Mouse (Mus musculus) adrenal gland, postnatal 25 days (tissue): Measurements from ENCODE around the gene Flvcr1. TPM values are rescaled to one million over a fixed set of nuclear protein-coding genes. Genes with fewer than 3 reads are reported as not detected.

Experiments used
- DNase-seq: peaks from one replicate; pipeline ENCODE4 v3.0.0; 2021; ENCODE audit warnings: mixed read lengths
- long read RNA-seq: library from polyadenylated mRNA; stranded (forward); transcript quantifications from one replicate; pipeline ENCODE4 v2.0.0, GENCODE M21; 2021
- total RNA-seq: library from RNA; stranded (reverse); gene quantifications from 2 replicates; pipeline ENCODE4 v1.2.3, GENCODE M21; 2021

Flvcr1 gene
- 14.7 and 15.0 TPM in 2 replicates for total RNA-seq
- long read RNA-seq, full-length matches to known transcripts: 5 of 6 reads
- long read RNA-seq, partial matches to known transcripts: 0 of 6 reads
- long read RNA-seq, other reads (novel, unspliced or antisense): 1 of 6 reads

DNA sequence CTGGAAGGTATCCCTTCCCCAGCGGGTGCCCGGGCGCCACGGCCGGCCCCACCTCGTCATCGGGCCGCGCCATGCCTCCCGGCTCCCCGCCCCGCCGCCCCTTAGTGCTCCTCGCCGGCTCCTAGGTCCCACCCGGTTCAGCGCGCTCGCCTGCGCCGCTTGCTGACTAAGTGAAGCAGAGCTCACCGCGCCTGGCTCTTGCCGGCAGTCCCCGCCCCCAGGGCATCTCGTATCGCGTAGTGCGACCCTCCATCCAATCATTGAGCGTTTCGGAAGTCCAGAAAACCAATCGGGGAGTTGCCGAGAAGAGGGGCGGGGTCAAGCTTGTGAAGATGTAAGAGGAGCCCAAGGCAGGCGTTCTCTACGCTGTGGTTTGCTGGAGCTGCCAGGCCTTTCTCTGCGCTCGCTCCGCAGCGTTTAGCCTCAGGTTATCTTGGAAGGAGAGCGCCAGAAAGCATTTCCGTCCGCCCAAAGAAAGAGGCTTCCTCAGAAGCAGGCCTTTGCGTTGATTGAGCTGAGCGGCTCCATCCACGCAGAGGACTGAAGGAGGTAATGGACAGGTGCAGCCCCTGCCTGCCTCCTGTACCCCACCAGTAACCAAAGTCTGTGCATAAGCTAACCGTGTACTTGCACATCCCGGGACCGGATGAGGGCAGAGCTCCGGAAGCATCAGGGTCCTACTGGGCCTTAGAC, at the start of gene Flvcr1:
Gene Flvcr1 (minus strand): TSS at position 138 of the 693 bp plus-strand sequence.
- peak; percentile 98 for DNase-seq

GRCm38 (mm10) chr1:191075199-191075883, 49.4 kb upstream of the Flvcr1 start:
- peak; percentile 57 for DNase-seq

- DNase-seq: no peak
These were observed 47.5 kb upstream of the Flvcr1 start for GRCm38 (mm10) chr1:191073486-191073885.

- peak; percentile 42 for DNase-seq
These were observed 47.0 kb upstream of the Flvcr1 start for GRCm38 (mm10) chr1:191073001-191073400.

DNA sequence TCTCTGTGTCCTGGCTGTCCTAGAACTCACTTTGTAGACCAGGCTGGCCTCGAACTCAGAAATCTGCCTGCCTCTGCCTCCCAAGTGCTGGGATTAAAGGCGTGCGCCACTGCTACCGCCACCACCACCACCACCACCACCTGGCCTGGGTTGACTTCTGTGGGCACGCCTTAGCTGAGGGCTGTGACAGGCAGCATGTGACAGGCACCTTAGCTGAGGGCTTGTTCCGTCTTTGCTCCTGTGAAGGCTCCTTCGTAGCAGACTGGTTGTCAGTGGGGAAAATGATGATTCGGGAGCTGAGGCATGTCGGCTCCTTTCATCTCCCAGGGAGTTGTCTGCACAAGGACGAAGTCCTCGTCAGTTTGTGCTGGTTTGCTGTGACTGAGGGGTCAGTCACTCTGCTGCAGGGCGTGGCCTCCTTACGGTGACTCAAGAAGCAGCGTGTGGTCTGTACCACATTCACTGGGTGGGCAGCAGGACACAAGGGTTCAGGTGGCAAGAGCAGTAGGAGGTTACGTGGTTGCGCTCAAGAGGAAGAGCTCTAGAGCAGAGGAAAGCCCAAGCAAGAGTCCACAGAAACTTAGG, 46.5 kb upstream of the Flvcr1 start:
- peak; percentile 31 for DNase-seq

DNA sequence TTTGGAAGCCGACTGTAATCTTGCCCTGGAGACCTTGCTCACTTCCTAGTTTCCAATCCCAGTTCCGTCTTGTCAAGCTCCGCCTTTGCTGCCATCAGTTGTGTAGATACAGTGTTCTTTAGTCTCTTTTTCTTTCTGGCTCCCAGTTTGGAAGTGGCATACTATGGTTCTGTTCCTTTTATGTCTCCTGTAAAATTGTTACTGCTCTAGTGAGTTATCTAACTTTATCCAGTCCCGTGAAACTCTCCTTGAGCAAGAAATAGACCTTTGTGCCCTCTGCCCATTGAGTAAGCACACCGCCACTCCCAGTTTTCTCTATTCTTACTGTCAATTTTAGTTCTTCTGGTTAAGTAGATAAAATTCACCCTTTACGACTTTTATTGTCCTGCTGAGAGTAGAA, 45.7 kb upstream of the Flvcr1 start:
- no peak for DNase-seq

GRCm38 (mm10) chr1:191070259-191070658, 44.3 kb upstream of the Flvcr1 start:
- DNase-seq: no peak

- peak; percentile 32 for DNase-seq
These were observed 42.4 kb upstream of the Flvcr1 start for GRCm38 (mm10) chr1:191068377-191068776.

GRCm38 (mm10) chr1:191065188-191065587, 39.2 kb upstream of the Flvcr1 start:
- no peak for DNase-seq

DNA sequence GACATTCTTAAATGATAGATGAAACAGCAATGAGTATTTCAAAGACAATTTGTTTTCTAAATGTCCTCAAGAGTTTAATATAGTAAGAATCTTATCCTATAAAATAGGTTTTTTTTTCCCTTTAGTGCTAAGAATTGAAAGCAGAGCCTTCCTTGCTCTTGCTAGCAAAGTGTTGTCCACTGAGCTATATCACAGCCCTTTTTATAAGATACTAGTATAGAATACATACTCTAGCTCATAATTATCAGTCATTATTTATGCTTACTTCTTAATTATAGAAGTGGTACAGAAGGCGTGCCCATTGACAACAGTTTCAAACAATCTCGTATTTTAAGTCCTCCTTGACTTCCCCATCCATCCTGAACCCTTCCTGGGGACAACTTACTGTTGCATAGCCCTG, 38.6 kb upstream of the Flvcr1 start:
- DNase-seq: no peak

DNA sequence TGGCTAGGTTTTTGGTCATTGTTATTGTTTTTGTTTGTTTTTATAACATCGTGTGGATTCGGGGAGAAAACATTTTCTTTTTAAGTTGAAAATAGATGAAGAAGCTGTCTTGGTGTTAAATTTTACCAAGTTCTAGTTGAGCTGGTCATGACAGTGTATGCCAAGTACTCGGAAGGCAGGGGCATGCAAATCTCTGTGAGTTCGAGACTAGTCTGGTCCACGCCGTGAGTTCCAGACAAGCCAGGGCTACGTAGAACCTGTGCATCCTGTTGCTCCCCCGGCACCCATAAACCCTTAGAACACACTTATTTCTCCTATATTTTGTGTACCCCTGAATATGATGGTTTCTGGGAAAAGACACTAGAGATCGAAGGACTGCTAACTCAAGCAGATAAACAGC, 37.7 kb upstream of the Flvcr1 start:
- no peak for DNase-seq

GRCm38 (mm10) chr1:191062781-191063485, 37.0 kb upstream of the Flvcr1 start, which contains the start of the genes Tatdn3 and Nsl1:
Gene Tatdn3 (minus strand): TSS chr1:191062932.
Gene Nsl1 (plus strand): TSS chr1:191063012.
- DNase-seq: peak; percentile 91

DNA sequence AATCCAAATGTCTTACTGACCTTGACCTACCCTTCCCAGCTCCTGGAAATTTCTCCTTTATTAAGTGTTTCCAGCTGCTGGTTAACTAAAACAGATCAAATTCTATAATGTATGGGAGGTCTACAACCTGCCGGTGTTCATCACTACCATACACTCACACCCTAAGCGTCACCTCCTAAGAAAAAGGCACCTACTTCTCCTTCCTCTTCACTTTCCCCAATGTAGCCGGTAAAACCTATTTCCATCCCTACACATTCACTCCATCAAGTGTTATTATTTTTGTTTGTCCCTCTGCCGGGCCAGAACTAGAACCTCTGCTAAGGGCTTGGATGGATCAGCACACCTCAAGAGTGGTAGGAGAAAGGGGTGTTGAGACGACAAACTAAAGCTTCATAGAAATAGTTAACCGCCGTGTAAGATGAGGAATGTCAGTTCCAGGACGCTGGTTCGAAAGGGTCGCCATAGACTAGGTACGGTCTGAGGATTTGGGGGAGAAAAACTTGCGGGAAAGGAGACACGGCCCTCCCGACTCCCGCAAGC, 36.4 kb upstream of the Flvcr1 start:
- DNase-seq: no peak

DNA sequence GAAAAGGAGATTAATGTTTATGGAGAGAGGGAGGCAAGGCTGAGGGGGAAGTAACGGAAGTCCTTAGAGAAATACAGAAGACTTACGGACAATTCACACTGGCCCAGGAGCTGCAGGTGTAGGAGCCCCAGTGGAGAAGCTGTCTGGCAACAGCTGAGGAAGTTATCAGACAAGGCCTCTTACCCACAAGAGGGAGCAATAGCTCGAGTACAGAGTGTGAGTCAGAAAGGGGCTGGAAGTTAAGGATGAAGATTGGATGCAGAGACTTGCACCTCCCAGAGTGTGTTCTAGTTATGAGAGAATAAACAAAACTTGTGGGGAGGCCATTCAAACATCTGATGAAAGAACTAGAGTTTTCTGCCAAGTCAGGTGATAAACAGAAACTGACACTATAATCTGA, 31.5 kb upstream of the Flvcr1 start:
- DNase-seq: no peak

- DNase-seq: no peak
These were observed 29.5 kb upstream of the Flvcr1 start for GRCm38 (mm10) chr1:191055533-191055873.

- peak; percentile 37 for DNase-seq
These were observed 29.0 kb upstream of the Flvcr1 start for GRCm38 (mm10) chr1:191054870-191055532.

- no peak for DNase-seq
These were observed 27.6 kb upstream of the Flvcr1 start for GRCm38 (mm10) chr1:191053555-191053954.

- DNase-seq: no peak
These were observed 20.4 kb upstream of the Flvcr1 start for GRCm38 (mm10) chr1:191046231-191046824.

DNA sequence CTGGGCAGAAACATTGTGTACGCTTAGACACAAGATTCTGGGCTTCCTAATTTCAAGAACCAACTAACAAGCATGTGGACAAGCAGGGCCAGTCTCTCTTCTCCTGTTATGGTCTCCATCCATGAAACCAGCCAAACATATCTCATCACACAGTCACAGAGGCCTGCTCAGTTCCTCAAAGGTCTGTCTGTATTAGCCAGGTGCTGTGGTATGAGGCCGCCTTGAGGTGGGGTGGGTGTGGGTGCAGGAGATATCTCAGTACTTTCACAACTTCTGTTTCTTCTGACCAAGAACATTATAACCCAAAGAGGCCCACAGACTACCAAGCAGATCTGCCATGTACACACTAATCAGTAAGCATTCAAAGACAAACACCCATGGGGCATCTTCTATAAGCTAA, 19.3 kb upstream of the Flvcr1 start:
- DNase-seq: no peak

- DNase-seq: no peak
These were observed 16.7 kb upstream of the Flvcr1 start for GRCm38 (mm10) chr1:191042688-191043087.

- DNase-seq: no peak
These were observed 16.1 kb upstream of the Flvcr1 start for GRCm38 (mm10) chr1:191042106-191042505.
